Mouse (Mus musculus) embryonic facial prominence, embryonic 11.5 days (tissue): ENCODE results near the gene Rbm45. TPM values are rescaled to one million over a fixed set of nuclear protein-coding genes. Genes with fewer than 3 reads are reported as not detected.

Source experiments
- ATAC-seq: fragments of 200-750 bp; cut with Nextera tagmentation; replicated peaks from 2 replicates; pipeline ENCODE4 v1.8.0; 2017; ENCODE audit warnings: low read depth; ENCODE audit not compliant: insufficient number of reproducible peaks, low FRiP score, low TSS enrichment
- DNase-seq: peaks from one replicate; pipeline ENCODE4 v3.0.0-alpha.2; 2015; ENCODE audit warnings: low spot score
- H3K27ac ChIP-seq: fragments of 300-500 bp; sonication (generic); replicated peaks from 2 replicates; pipeline ENCODE4 v1.5.1; 2014; ENCODE audit warnings: mild to moderate bottlenecking, low read depth, low read length, control low read depth
- H3K27me3 ChIP-seq: fragments of 300-500 bp; sonication (generic); 2 replicates; pipeline ENCODE4 v1.6.1; 2014; ENCODE audit warnings: mild to moderate bottlenecking, low read length, moderate library complexity, mixed read lengths; ENCODE audit not compliant: control insufficient read depth, insufficient read depth
- H3K36me3 ChIP-seq: fragments of 300-500 bp; sonication (generic); replicated peaks from 2 replicates; pipeline ENCODE4 v1.6.1; 2014; ENCODE audit warnings: low read depth, mild to moderate bottlenecking, low read length, moderate library complexity, mixed read lengths; ENCODE audit not compliant: control insufficient read depth, insufficient read depth
- H3K4me1 ChIP-seq: fragments of 300-500 bp; sonication (generic); 2 replicates; pipeline ENCODE4 v1.6.1; 2014; ENCODE audit warnings: low read length, mixed read lengths; ENCODE audit not compliant: control insufficient read depth, insufficient read depth
- H3K4me2 ChIP-seq: fragments of 300-500 bp; sonication (generic); 2 replicates; pipeline ENCODE4 v1.6.1; 2014; ENCODE audit warnings: low read depth, mild to moderate bottlenecking, control low read depth, low read length, moderate library complexity
- H3K4me3 ChIP-seq: fragments of 300-500 bp; sonication (generic); 2 replicates; pipeline ENCODE4 v1.5.1; 2014; ENCODE audit warnings: low read depth, low read length, control low read depth
- H3K9ac ChIP-seq: fragments of 300-500 bp; sonication (generic); replicated peaks from 2 replicates; pipeline ENCODE4 v1.6.1; 2014; ENCODE audit warnings: mild to moderate bottlenecking, control low read depth, low read length
- H3K9me3 ChIP-seq: fragments of 300-500 bp; sonication (generic); replicated peaks from 2 replicates; pipeline ENCODE4 v1.6.1; 2016; ENCODE audit warnings: mild to moderate bottlenecking, low read length, inconsistent platforms, mixed read lengths; ENCODE audit not compliant: control insufficient read depth
- WGBS: fragments of 180-500 bp; shearing (Covaris S2); extraction: QIAGEN DNeasy Blood & Tissue Kit; methylation state at CpG from one replicate; pipeline ENCODE4 v1.1.7; 2014; 5-methylcytosine and 5-hydroxymethylcytosine counted together
- polyA plus RNA-seq: library from polyadenylated mRNA; unstranded; fragments of >200 nt; fragmentation: Nextera tagmentation; extraction: Ambion mirVana; gene quantifications from 2 replicates; pipeline ENCODE4 v1.2.1, GENCODE M21; 2014

Gene Rbm45
- polyA plus RNA-seq, 1 experiment from 2014 or later: 14.9 TPM

- Histone ChIP-seq H3K4me2 (peak within 1 kb of the TSS; percentile 75), H3K27me3 (peaks cover 7% of the 10 kb centered on the region), H3K27ac (no peak within 1 kb of the TSS), H3K36me3 (no peaks in the 10 kb centered on the region), H3K4me3 (peak within 1 kb of the TSS; percentile 33), H3K4me1 (no peaks in the 10 kb centered on the region), H3K9me3 (no peaks in the 10 kb centered on the region), H3K9ac (peak within 1 kb of the TSS; percentile 1)
- ATAC-seq: peak; percentile 77
- peak; percentile 53 for DNase-seq
- WGBS: 17% methylated on average over 38 of the region's 41 CpGs
Observed at GRCm38 (mm10) chr2:76338215-76339156, 31.3 kb upstream of the Rbm45 start, which contains the start of gene Pde11a. Pde11a (minus strand) TSS chr2:76338774.

- no peaks in the 10 kb centered on the region for H3K9me3 ChIP-seq
- H3K36me3 ChIP-seq: no peaks in the 10 kb centered on the region
- no peaks in the 10 kb centered on the region for H3K4me1 ChIP-seq
- no peak for ATAC-seq
- WGBS: 90% methylated on average over 9 of the region's 9 CpGs
- H3K4me3 ChIP-seq: no peak overlapping the region
- H3K27ac ChIP-seq: no peak overlapping the region
- H3K4me2 ChIP-seq: no peak overlapping the region
- peaks cover 7% of the 10 kb centered on the region for H3K27me3 ChIP-seq
- DNase-seq: no peak
- no peak overlapping the region for H3K9ac ChIP-seq
Observed at GRCm38 (mm10) chr2:76342146-76342545, 27.6 kb upstream of the Rbm45 start.

GRCm38 (mm10) chr2:76347839-76348238 lies 21.9 kb upstream of the Rbm45 start:
- H3K27ac ChIP-seq: no peak overlapping the region
- H3K9me3 ChIP-seq: no peaks in the 10 kb centered on the region
- H3K36me3 ChIP-seq: no peaks in the 10 kb centered on the region
- no peaks in the 10 kb centered on the region for H3K4me1 ChIP-seq
- 81% methylated on average over 6 of the region's 6 CpGs for WGBS
- DNase-seq (no peak), ATAC-seq (no peak)
- no peaks in the 10 kb centered on the region for H3K27me3 ChIP-seq
- H3K4me2 ChIP-seq: no peak overlapping the region
- no peak overlapping the region for H3K9ac ChIP-seq
- no peak overlapping the region for H3K4me3 ChIP-seq

GRCm38 (mm10) chr2:76360226-76360625 lies 9.6 kb upstream of the Rbm45 start, which contains the start of gene Cyct:
Cyct (minus strand) TSS chr2:76360450.
- 84% methylated on average over 11 of the region's 11 CpGs for WGBS
- Histone ChIP-seq H3K27ac (no peak within 1 kb of the TSS), H3K4me3 (no peak within 1 kb of the TSS), H3K27me3 (no peaks in the 10 kb centered on the region), H3K9ac (no peak within 1 kb of the TSS), H3K4me1 (no peaks in the 10 kb centered on the region), H3K36me3 (no peaks in the 10 kb centered on the region), H3K9me3 (no peaks in the 10 kb centered on the region), H3K4me2 (no peak within 1 kb of the TSS)
- ATAC-seq (no peak), DNase-seq (no peak)

- Histone ChIP-seq H3K9ac (no peak overlapping the region), H3K4me2 (no peak overlapping the region), H3K9me3 (no peaks in the 10 kb centered on the region), H3K27me3 (no peaks in the 10 kb centered on the region), H3K36me3 (no peaks in the 10 kb centered on the region), H3K27ac (no peak overlapping the region), H3K4me1 (no peaks in the 10 kb centered on the region), H3K4me3 (no peak overlapping the region)
- DNase-seq (peak; percentile 50), ATAC-seq (no peak)
- WGBS: 47% methylated on average over 2 of the region's 2 CpGs
Observed at GRCm38 (mm10) chr2:76362111-76362510, 7.7 kb upstream of the Rbm45 start.

GRCm38 (mm10) chr2:76365811-76366210 lies 4.0 kb upstream of the Rbm45 start:
- Histone ChIP-seq H3K9ac (no peak overlapping the region), H3K27me3 (no peaks in the 10 kb centered on the region), H3K9me3 (no peaks in the 10 kb centered on the region), H3K27ac (no peak overlapping the region), H3K36me3 (no peaks in the 10 kb centered on the region), H3K4me1 (no peaks in the 10 kb centered on the region), H3K4me3 (no peak overlapping the region), H3K4me2 (no peak overlapping the region)
- ATAC-seq (no peak), DNase-seq (no peak)
- 82% methylated on average over 4 of the region's 4 CpGs for WGBS

GRCm38 (mm10) chr2:76367188-76367922 lies 2.4 kb upstream of the Rbm45 start:
- Histone ChIP-seq H3K36me3 (no peaks in the 10 kb centered on the region), H3K4me2 (no peak overlapping the region), H3K9me3 (no peaks in the 10 kb centered on the region), H3K27ac (no peak overlapping the region), H3K4me3 (no peak overlapping the region), H3K4me1 (no peaks in the 10 kb centered on the region), H3K27me3 (no peaks in the 10 kb centered on the region), H3K9ac (no peak overlapping the region)
- 18% methylated on average over 9 of the region's 9 CpGs for WGBS
- ATAC-seq: no peak
- peak; percentile 93 for DNase-seq
